Mouse (Mus musculus): ENCODE measurements around the gene Eml2.

The Eml2 gene

GRCm38 (mm10) chr7:19229404-19229803, 53.2 kb downstream of the Eml2 start:
- no peak for DNase-seq (ENCODE audit: low read depth, low spot score)

GRCm38 (mm10) chr7:19230041-19230580, 53.9 kb downstream of the Eml2 start:
- DNase-seq (ENCODE audit: low read depth, low spot score) = no peak

- no peak for DNase-seq (ENCODE audit: low read depth, low spot score)
Measured at GRCm38 (mm10) chr7:19230899-19231298, 54.7 kb downstream of the Eml2 start.

- DNase-seq (ENCODE audit: low read depth, low spot score) = no peak
Measured at GRCm38 (mm10) chr7:19231849-19232248, 55.6 kb downstream of the Eml2 start.

GRCm38 (mm10) chr7:19234652-19235051, 58.4 kb downstream of the Eml2 start:
- no peak for DNase-seq (ENCODE audit: low read depth, low spot score)

GRCm38 (mm10) chr7:19235092-19235671, 59.0 kb downstream of the Eml2 start:
- DNase-seq (ENCODE audit: low read depth, low spot score) = no peak

GRCm38 (mm10) chr7:19236411-19236810, 60.2 kb downstream of the Eml2 start:
- no peak for DNase-seq (ENCODE audit: low read depth, low spot score)

GRCm38 (mm10) chr7:19238344-19238743, 62.1 kb downstream of the Eml2 start:
- DNase-seq (ENCODE audit: low read depth, low spot score) = no peak

- peak; percentile 70 for DNase-seq (ENCODE audit: low read depth, low spot score)
Measured at GRCm38 (mm10) chr7:19239423-19239822, 63.2 kb downstream of the Eml2 start.

GRCm38 (mm10) chr7:19239986-19240385, 63.8 kb downstream of the Eml2 start:
- no peak for DNase-seq (ENCODE audit: low read depth, low spot score)

GRCm38 (mm10) chr7:19240905-19241463, 64.8 kb downstream of the Eml2 start:
- DNase-seq (ENCODE audit: low read depth, low spot score) = no peak

GRCm38 (mm10) chr7:19242005-19242404, 65.8 kb downstream of the Eml2 start:
- DNase-seq (ENCODE audit: low read depth, low spot score) = no peak

- no peak for DNase-seq (ENCODE audit: low read depth, low spot score)
Measured at GRCm38 (mm10) chr7:19243858-19244257, 67.6 kb downstream of the Eml2 start.

GRCm38 (mm10) chr7:19245083-19245482, 68.9 kb downstream of the Eml2 start:
- DNase-seq (ENCODE audit: low read depth, low spot score) = no peak

- no peak for DNase-seq (ENCODE audit: low read depth, low spot score)
Measured at GRCm38 (mm10) chr7:19246855-19247254, 70.6 kb downstream of the Eml2 start.

GRCm38 (mm10) chr7:19247511-19247910, 71.3 kb downstream of the Eml2 start:
- no peak for DNase-seq (ENCODE audit: low read depth, low spot score)

- DNase-seq (ENCODE audit: low read depth, low spot score) = no peak
Measured at GRCm38 (mm10) chr7:19252078-19252477, 75.9 kb downstream of the Eml2 start.

GRCm38 (mm10) chr7:19253437-19253836, 77.2 kb downstream of the Eml2 start:
- no peak for DNase-seq (ENCODE audit: low read depth, low spot score)

GRCm38 (mm10) chr7:19255395-19255794, 79.2 kb downstream of the Eml2 start:
- no peak for DNase-seq (ENCODE audit: low read depth, low spot score)

Measured in WW6 (cell line).